Mouse (Mus musculus) left cerebral cortex, adult 2 months (tissue): ENCODE data around the gene Flot1. TPM values are rescaled to one million over a fixed set of nuclear protein-coding genes. Genes with fewer than 3 reads are reported as not detected.

ENCODE experiments used
- DNase-seq, 2 experiments: peaks; one replicate each; pipeline ENCODE4 v3.0.0; 2021 to 2022; ENCODE audit warnings: low spot score in 2 of 2, mixed read lengths in 1 of 2; ENCODE audit errors: extremely low spot score in 1 of 2
- H3K27ac ChIP-seq: fragments of 200-600 bp; 2 replicates; pipeline ENCODE4 v1.8.1; 2022
- H3K4me3 ChIP-seq: fragments of 200-600 bp; 2 replicates; pipeline ENCODE4 v1.8.1; 2022
- CTCF ChIP-seq: fragments of 200-600 bp; IDR thresholded peaks from 2 replicates; pipeline ENCODE4 v1.8.1; 2022; ENCODE audit warnings: antibody characterized with exemption, mild to moderate bottlenecking, moderate library complexity
- intact Hi-C: fragments of 180-260 bp; cut with DNase I; formaldehyde crosslinking; loops from one replicate; pipeline ENCODE4 v1.15.1; 2025
- long read RNA-seq, 2 experiments: library from polyadenylated mRNA; stranded (forward); transcript quantifications; one replicate each; pipeline ENCODE4 v2.0.0; 2021; ENCODE audit warnings: borderline mapping rate in 2 of 2
- total RNA-seq, 2 experiments: library from RNA; stranded (reverse); gene quantifications; 2 replicates each; pipeline ENCODE4 v1.2.3; 2021

Gene Flot1
- total RNA-seq = 100 to 1,000 TPM; 137 to 144 TPM
- long read RNA-seq, experiment 1, transcript Flot1-201 (13 exons, 1,825 nt) = major isoform, 74 of 120 reads
- long read RNA-seq, experiment 1, partial matches to known transcripts = 33 of 120 reads
- long read RNA-seq, experiment 1, other reads (novel, unspliced or antisense) = 12 of 120 reads
- long read RNA-seq, experiment 2, transcript Flot1-201 (13 exons, 1,825 nt) = major isoform, 70 of 107 reads
- long read RNA-seq, experiment 2, partial matches to known transcripts = 19 of 107 reads
- long read RNA-seq, experiment 2, other reads (novel, unspliced or antisense) = 16 of 107 reads

- Histone ChIP-seq H3K4me3 (peak within 1 kb of the TSS; percentile 87), H3K27ac (peak within 1 kb of the TSS; percentile 92)
- peak; percentile 72 to 75 for DNase-seq
- TF ChIP-seq CTCF = no peak
- intact Hi-C loops = no loop called here
Measured at GRCm38 (mm10) chr17:35822964-35823937, at the start of gene Flot1. TSS of gene Flot1 (plus strand) at chr17:35823230.

GRCm38 (mm10) chr17:35776811-35777609 lies 46.0 kb upstream of the Flot1 start:
- H3K4me3 ChIP-seq = no peak overlapping the region
- intact Hi-C loops = loop anchor here (2.0 kb wide), 1 partner anchor 44 kb away; the partner anchor contains the start of gene Ier3
- no peak for TF ChIP-seq CTCF
- peak overlapping the region; percentile 70 for H3K27ac ChIP-seq
- peak; percentile 68 to 77 for DNase-seq

GRCm38 (mm10) chr17:35778965-35779364 lies 44.1 kb upstream of the Flot1 start:
- intact Hi-C loops = no loop called here
- DNase-seq = no peak
- H3K27ac ChIP-seq = no peak overlapping the region
- H3K4me3 ChIP-seq = no peak overlapping the region
- TF ChIP-seq CTCF = no peak

GRCm38 (mm10) chr17:35779466-35780205 lies 43.4 kb upstream of the Flot1 start:
- Histone ChIP-seq H3K27ac (no peak overlapping the region), H3K4me3 (no peak overlapping the region)
- no peak for DNase-seq
- TF ChIP-seq CTCF = no peak
- intact Hi-C loops = no loop called here

GRCm38 (mm10) chr17:35780362-35780761 lies 42.7 kb upstream of the Flot1 start:
- TF ChIP-seq CTCF = no peak
- intact Hi-C loops = no loop called here
- Histone ChIP-seq H3K4me3 (no peak overlapping the region), H3K27ac (no peak overlapping the region)
- DNase-seq = no peak

- Histone ChIP-seq H3K4me3 (no peak overlapping the region), H3K27ac (no peak overlapping the region)
- peak; percentile 43 for TF ChIP-seq CTCF
- DNase-seq = no peak
- intact Hi-C loops = no loop called here
Measured at GRCm38 (mm10) chr17:35782398-35782797, 40.6 kb upstream of the Flot1 start.

- intact Hi-C loops = no loop called here
- no peak for TF ChIP-seq CTCF
- H3K27ac ChIP-seq = no peak overlapping the region
- H3K4me3 ChIP-seq = no peak overlapping the region
- no peak for DNase-seq
Measured at GRCm38 (mm10) chr17:35782924-35783323, 40.1 kb upstream of the Flot1 start.

GRCm38 (mm10) chr17:35783944-35784343 lies 39.1 kb upstream of the Flot1 start:
- no peak for TF ChIP-seq CTCF
- no peak overlapping the region for H3K4me3 ChIP-seq
- H3K27ac ChIP-seq = no peak overlapping the region
- intact Hi-C loops = no loop called here
- DNase-seq = no peak

- Histone ChIP-seq H3K27ac (no peak overlapping the region), H3K4me3 (no peak overlapping the region)
- intact Hi-C loops = no loop called here
- DNase-seq = no peak
- TF ChIP-seq CTCF = no peak
Measured at GRCm38 (mm10) chr17:35785140-35785539, 37.9 kb upstream of the Flot1 start.

GRCm38 (mm10) chr17:35787493-35787892 lies 35.5 kb upstream of the Flot1 start:
- TF ChIP-seq CTCF = no peak
- no peak for DNase-seq
- Histone ChIP-seq H3K4me3 (no peak overlapping the region), H3K27ac (no peak overlapping the region)
- intact Hi-C loops = no loop called here

- intact Hi-C loops = no loop called here
- Histone ChIP-seq H3K27ac (no peak overlapping the region), H3K4me3 (no peak overlapping the region)
- TF ChIP-seq CTCF = no peak
- DNase-seq = no peak
Measured at GRCm38 (mm10) chr17:35788025-35788424, 35.0 kb upstream of the Flot1 start.
